Mouse (Mus musculus) testis, postnatal 10 days (tissue): Measurements from ENCODE around the gene Vmn1r188.
"Not testable (repeated sequence)": the region's sequence is repeated elsewhere in the genome, so short reads cannot be mapped to it uniquely, and the experiment has no call there.

Experiments
- DNase-seq: peaks from one replicate; pipeline ENCODE4 v3.0.0; 2021; ENCODE audit warnings: low spot score

The Vmn1r188 gene

DNA sequence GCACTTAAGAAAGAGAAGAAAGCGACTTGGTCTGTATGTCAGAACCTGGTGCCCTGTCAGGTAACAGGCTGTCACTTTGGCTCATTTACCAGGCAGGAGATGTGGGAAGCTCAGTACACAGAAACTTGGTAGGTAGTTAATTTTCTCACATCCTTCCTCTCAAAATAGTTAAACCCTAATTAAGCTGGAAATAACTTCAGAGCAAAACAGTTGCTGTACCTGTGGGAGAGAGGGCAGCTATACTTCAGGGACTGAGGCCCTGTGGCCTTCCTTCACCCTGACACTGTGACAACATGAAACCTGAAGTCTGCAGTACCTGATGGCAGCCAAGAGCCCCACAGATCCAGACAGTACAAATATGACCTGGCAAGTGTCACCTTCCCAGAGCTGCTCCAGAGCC, at the start of gene Vmn1r188:
Gene Vmn1r188 (plus strand): TSS at position 301 of the 400 bp plus-strand sequence.
- not testable (repeated sequence) for DNase-seq

DNA sequence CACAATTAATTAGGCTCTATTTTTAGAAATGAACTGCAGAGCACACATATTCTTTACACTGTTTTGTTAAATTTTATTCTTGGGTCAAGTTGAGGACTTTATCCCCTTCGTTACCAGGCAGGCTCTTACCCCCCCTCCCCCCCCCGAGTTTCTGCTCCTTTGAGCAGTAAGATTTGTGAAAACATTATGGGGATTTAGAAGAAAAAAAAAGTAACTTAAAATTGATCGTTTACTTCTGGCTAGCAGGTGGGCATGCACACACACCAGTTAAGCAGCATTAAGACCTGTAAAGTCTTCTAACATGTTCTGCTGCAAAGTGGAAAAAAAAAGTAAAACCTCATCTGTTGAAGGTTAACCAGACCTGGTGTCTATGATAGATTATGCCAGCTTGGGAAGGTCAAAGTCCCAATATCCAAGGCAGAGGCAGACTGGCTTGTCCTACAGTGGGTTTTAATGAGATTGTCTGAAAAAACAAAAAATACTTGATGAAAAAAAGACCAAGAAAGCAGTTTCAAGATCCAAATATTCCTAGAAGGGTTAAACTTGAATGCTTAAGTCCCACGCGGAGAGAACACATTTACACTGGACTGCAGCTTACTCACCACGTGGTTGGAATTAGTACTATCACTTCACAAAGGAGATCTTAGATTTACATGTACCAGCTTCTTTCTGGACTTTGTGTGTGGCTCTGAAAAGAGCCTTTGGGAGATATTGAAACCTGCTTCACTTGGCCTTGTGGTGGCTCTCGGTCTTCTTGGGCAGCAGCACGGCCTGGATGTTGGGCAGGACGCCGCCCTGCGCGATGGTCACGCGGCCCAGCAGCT, 49.6 kb upstream of the Vmn1r188 start:
- no peak for DNase-seq

DNA sequence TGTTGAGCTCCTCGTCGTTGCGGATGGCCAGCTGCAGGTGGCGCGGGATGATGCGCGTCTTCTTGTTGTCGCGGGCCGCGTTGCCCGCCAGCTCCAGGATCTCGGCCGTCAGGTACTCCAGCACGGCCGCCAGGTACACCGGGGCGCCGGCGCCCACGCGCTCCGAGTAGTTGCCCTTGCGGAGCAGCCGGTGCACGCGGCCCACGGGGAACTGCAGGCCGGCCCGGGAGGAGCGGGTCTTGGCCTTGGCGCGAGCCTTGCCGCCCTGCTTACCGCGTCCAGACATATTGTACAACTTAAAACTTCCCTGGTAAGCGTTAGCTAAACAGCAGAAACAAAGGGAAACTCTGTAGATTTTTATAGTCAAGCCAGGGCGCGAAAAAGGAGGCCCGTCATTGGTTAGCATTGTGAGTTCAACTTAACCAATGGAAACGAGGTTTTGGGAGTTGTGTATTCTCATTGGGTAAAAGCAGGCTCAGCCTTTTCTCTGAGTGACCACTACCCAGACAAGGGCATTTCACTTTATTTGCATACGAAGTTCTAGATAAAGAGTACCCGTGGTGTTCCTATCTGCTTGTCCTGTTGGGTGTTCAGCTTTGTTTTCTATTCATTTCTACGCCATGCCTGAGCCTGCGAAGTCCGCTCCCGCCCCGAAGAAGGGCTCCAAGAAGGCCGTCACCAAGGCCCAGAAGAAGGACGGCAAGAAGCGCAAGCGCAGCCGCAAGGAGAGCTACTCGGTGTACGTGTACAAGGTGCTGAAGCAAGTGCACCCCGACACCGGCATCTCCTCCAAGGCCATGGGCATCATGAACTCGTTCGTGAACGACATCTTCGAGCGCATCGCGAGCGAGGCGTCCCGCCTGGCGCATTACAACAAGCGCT, 48.7 kb upstream of the Vmn1r188 start, which contains the start of the genes Hist1h2ah and Hist1h2bk:
Gene Hist1h2ah (minus strand): TSS at position 302 of the 882 bp plus-strand sequence.
Gene Hist1h2bk (plus strand): TSS at position 604 of the 882 bp plus-strand sequence.
- peak; percentile 77 for DNase-seq

DNA sequence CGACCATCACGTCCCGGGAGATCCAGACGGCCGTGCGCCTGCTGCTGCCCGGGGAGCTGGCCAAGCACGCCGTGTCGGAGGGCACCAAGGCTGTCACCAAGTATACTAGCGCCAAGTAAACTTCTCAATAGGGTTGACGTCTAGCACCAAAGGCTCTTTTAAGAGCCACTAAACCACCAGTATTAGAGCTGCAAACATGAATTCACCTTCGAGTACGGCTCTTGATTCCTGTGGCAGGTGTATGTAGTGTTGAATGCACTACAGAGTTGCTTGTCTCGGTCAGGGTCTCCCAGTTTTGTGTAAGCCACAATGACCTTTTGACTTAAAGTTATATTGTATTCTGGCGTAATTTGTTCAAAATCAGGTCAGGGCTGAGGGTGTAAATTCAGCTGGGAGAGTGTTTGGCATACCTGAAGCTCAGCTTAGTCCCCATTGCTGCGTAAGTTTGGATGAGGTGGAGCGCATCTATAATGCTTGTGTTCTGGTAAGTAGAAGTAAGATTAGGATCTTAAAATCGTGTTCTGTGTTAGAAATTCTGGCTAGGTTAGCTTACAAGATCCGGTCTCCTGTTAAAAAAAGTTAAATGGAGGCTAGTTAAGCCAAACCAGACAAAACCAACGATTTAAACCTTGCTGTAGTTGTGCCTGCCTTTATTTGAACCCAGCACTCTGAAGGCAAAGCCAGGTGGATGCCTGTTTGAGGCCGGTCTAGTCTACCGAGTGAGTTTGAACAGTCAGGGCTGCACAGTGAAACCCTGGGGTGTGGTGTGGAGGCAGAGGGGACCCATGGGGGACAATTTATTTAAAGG, 47.9 kb upstream of the Vmn1r188 start:
- DNase-seq: no peak

DNA sequence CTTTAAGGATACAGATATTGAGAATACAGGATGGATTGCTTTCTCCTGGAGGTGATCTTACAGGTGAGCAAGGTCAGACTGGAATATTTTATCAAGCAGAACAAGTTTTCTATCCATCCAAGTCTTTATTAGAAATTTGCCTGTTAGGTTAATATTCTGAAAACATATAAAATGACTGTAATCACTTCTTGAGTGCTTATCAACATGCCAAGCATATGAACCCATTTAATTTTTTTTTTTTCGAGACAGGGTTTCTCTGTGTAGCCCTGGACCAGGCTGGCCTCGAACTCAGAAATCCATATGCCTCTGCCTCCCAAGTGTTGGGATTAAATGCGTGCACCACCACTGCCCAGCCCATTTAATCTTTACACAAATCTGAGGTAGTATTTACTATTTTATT, 47.3 kb upstream of the Vmn1r188 start:
- DNase-seq: no peak

DNA sequence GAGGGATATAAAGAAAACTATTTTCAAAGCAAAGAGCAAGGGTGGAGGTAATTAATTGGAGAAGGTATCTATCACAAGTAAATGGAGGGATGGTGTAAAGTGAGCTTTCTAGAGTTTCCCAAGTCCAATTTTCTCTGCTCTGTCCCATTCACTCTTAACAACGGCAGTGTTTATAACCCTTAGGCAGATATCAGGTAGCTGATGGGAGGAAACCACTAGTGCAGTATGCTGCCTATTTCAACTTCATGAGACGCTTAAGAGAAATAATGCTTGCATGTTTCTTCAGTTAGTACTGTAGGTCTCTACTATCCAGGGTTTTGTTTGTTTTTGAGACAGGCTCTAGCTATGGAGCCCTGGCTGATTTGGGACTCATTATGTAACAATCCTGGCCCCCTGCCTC, 46.8 kb upstream of the Vmn1r188 start:
- no peak for DNase-seq

DNA sequence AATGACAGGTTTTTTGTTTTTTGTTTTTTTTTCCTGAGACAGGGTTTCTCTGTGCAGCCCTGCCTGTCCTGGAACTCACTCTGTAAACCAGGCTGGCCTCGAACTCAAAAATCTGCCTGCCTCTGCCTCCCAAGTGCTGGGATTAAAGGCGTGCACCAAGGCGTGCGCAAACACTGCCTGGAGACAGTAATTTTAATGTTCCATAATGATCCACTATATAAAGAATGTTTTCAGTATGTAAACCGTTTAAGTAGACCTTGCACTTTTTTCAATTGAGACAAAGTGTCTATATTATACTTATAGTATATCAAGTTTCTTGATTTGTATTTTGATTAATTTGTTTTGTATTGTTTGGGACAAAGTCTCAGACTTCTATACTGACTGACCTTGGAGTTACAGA, 44.9 kb upstream of the Vmn1r188 start:
- DNase-seq: no peak

DNA sequence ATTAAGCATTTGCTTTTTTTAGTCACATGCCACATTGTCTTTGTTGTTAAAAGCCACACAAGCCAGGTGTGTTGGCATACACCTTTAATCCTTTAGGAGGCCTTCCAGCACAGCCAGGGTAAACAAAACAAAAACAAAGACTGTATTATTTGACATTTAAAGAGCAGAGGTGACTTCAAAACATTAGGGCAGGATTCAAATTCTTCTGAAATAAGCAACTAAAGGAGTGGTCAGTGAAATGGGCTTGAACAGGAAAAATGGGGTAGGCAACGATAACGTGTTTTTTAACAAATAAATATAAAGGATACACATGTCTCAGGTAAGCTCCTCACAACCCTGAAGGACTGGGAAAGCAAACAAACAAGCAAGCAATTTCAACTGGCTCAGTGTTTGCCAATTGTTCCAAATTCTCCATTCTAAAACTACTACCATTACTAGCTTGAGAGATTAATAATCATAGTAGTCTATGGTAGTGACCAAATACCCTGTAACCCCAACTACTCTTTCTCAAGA, 44.2 kb upstream of the Vmn1r188 start:
- no peak for DNase-seq

DNA sequence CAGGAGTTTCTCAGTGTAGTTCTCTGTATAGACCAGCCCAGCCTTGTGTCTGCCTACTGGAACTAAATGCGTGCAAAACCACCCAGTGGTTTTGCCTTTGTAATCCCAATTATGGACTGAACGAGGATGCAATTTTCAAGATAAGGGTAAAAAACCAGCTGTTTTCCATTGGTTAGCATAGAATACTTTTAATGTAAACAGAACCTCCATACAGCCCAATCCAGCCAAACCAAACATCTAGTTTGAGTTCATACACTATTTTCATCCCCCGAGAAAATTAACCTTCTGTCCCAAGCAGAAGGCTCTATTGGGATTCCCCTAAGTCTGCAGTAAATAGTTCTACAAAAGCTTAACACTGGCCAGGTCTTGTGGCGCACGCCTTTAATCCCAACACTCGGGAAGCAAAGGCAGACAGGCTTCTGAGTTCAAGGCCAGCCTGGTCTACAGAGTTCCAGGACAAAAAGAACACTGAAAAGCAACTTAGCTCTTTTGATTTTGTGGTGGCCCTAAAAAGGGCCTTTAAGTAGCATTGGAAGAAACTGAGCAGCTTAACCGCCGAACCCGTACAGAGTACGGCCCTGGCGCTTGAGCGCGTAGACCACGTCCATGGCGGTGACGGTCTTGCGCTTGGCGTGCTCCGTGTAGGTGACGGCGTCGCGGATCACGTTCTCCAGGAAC, 43.6 kb upstream of the Vmn1r188 start:
- no peak for DNase-seq

DNA sequence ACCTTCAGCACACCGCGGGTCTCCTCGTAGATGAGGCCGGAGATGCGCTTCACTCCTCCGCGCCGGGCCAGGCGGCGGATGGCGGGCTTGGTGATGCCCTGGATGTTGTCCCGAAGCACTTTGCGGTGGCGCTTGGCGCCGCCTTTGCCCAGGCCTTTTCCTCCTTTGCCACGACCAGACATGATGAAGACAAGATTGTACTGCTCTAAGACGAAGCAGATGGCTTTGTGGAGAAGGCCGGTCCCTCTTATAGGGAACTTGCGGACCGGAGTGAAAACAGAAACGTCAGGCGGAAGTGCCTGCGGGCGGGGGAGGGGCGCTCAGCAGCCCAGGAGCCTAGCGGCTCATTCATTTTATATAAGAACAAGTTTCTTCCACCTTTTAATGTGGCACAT, 43.1 kb upstream of the Vmn1r188 start, which contains the start of gene Hist1h4i:
Gene Hist1h4i (minus strand): TSS at position 221 of the 395 bp plus-strand sequence.
- DNase-seq: peak; percentile 95

DNA sequence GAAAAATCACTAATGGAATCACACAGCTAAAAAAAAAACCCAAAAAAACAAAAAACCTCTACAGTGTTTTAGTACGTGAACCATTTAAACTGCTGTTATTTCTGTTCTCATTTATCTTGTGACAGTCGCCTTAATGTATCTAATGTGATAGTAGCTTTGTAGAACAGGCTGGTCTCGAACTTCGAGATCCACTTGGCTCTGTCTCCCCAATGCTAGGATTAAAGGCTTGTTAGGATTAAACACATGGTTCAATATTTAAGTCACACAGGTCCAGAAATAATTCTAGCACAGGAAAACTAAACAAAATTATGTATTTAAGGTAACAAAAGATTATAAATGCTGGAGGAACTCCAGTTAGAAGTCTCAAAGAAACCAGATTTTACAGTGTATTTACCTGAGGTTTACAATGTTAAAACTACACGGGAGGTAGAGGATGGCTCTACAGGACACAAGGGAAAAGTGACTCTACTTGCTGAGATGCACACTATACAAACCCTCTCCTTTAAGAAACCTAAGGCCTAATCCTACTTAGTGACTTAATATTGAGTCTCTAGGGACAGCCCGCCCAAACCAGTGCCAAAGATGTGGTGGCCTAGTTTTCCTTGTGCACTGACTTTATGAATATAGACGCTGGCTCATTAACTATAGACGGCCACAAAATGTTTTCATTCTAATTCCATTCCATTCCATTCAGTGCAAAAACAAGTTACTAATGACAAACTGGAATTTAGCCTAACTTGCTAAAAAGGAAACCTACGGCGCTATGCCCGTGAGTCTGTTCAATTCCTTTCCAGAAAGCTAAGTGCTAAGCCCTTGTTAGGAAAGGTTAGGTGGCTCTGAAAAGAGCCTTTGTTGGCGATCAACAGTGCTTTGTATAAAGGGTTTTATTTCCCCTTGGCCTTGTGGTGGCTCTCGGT, 42.3 kb upstream of the Vmn1r188 start:
- no peak for DNase-seq

DNA sequence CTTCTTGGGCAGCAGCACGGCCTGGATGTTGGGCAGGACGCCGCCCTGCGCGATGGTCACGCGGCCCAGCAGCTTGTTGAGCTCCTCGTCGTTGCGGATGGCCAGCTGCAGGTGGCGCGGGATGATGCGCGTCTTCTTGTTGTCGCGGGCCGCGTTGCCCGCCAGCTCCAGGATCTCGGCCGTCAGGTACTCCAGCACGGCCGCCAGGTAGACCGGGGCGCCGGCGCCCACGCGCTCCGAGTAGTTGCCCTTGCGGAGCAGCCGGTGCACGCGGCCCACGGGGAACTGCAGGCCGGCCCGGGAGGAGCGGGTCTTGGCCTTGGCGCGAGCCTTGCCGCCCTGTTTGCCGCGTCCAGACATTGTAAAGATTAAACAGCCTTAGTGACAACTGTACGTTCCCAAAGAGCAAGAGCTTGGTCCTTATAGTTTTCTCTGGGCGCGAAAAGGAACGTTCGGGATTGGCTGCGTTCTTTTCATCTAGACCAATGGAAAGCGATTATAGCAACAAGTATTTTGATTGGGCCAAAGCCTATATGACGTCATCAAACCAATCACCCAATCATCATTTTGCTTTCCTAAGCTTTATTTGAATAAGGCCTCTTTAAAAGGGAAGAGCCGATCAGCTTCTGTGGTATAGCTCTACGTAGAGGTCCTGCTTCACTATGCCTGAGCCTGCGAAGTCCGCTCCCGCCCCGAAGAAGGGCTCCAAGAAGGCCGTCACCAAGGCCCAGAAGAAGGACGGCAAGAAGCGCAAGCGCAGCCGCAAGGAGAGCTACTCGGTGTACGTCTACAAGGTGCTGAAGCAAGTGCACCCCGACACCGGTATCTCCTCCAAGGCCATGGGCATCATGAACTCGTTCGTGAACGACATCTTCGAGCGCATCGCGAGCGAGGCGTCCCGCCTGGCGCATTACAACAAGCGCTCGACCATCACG, 41.4 kb upstream of the Vmn1r188 start, which contains the start of the genes Hist1h2ag and Hist1h2bj:
Gene Hist1h2ag (minus strand): TSS at position 377 of the 935 bp plus-strand sequence.
Gene Hist1h2bj (plus strand): TSS at position 647 of the 935 bp plus-strand sequence.
- peak; percentile 68 for DNase-seq

DNA sequence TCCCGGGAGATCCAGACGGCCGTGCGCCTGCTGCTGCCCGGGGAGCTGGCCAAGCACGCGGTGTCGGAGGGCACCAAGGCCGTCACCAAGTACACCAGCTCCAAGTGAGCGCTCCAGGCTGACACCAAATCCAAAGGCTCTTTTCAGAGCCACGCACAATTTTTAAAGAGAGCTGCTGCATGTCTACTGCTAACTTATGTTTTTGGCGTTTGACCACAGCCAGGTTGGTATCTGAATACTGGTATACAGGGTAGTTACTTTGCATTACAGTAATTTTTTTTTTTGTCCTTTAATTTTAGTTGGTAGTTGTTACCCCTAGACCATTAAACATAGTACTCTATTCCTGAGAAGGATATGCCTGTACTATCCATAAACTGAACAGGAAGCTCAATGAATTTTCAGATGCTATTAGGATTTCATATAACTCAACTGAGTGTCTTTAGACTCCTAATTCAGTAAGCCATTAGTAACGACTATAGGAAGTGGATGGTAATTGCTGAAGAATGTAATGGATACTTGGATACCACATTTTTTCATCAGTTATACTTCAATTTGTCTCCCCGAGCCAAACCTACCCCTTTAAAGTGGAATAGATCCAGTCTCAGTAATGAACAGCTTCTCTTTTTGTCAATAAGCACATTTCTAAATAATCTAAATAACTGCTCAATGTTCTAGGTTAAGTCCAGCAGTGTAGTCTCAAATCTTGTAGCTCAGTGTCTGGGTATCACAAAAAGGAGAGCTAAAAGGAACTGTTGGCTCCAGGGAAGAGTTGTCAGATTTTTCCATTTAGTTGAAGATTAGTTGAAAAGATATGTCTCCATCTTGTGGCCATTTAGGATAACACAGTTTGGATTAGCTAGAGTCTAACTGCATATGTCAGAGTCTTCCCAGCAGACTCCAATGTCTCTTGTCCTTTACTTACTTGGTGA, 40.5 kb upstream of the Vmn1r188 start:
- DNase-seq: no peak

DNA sequence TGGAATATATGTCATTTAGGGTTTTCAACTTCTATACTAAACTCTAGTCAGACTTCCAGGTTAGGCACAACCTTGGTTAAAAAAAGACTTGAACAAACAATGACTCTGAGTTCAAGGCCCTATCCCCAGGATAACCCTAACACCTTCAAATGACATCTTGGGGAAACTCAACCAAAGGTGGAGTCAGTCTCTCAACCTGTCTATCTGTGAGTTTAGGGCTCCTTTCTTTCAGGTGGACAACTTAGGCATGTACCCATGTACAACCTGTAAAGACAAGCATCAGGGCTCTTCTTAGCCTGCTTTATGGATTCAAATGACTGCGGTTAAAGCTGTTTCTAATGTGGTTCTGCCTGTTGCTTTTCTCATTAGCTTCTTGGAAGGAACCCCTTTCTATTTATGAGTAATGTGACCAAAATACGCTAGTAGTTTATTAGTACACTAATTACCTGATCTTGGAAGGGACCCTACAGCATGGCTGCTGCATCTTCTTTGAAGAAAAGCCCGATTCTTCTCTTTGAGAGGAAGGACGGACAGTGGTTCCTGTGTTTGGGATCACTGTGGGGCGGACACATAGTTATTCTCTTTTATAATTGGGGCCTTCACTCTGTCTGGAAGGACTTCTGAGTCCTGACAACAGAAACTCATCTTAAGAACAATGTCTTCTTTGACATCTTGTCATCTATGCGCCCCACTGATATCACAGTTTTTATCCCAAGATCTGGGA, 39.6 kb upstream of the Vmn1r188 start:
- DNase-seq: no peak

DNA sequence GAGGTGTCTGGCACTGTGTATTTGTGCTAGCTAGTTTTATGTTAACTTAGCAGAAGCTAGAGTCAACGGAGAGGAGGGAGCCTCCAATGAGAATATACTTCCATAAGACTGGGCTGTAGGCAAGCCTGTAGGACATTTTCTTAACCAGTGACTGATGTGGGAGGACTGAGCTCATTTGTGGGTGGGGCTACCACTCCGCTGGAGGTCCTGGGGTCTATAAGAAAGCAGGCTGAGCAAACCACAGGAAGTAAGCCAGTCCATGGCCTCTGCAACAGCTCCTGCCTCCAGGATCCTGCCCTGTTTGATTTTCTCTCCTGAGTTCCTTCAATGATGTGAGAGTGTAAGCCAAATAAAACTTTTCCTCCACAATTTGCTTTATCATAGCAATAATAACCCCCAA, 38.9 kb upstream of the Vmn1r188 start:
- no peak for DNase-seq

DNA sequence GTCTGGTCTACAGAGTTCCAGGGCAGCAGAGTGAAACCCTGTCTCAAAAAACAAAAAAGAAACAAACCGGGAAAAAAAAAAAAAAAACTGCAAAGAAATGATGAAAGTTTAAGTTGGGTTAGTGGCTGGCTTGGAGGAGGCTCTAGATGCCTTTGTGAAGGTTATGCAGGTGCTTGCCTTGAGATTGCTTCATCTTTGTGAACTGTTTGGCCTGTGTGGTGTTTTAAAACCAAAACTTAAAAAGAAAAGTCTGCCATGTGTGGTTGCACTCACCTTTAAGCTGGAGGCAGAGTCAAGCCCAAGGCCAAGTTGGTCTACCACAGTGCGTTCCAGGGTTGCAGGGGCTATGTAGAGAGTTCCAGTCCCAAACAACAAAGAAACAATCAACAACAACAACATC, 35.2 kb upstream of the Vmn1r188 start:
- DNase-seq: no peak
